Mouse (Mus musculus): ENCODE results near the gene Gstp1.
"Not testable (repeated sequence)": the region's sequence is repeated elsewhere in the genome, so short reads cannot be mapped to it uniquely, and the experiment has no call there.

DNA sequence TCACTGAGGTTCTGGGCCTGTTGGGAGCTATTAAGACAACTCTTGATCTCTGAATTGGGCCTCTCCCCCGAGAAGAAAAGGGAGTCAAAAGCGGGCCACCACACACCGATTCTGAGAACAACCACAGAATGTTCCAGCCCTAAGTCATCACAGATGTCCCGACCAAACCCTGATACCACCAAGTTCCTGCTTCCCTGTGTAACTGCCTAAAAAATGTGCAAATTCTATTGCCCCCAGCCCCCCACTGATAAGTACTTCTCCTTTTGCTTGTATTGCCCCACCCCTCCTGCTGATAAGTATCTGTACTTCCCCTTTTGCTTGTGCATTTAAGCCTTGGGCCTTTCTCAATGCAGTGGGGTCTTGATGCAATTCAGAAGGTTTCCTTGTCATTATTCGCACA is 6.3 kb upstream of the Gstp1 start:
- TF ChIP-seq POLR2A (IDR thresholded peaks at IDR 0.05; ENCODE audit: extremely low read depth, insufficient read depth, low read length); CTCF (IDR thresholded peaks at IDR 0.05; ENCODE audit: low read depth, low read length): not testable (repeated sequence)

Data from liver, adult 2 months (tissue).